Mouse (Mus musculus) A20 (cell line): ENCODE results near the gene Lao1.
"Not testable (repeated sequence)": the region's sequence is repeated elsewhere in the genome, so short reads cannot be mapped to it uniquely, and the experiment has no call there.

Experiments
- DNase-seq: peaks from one replicate; pipeline ENCODE4 v3.0.0-alpha.2; 2011; ENCODE audit warnings: low read depth, low spot score

The Lao1 gene

DNA sequence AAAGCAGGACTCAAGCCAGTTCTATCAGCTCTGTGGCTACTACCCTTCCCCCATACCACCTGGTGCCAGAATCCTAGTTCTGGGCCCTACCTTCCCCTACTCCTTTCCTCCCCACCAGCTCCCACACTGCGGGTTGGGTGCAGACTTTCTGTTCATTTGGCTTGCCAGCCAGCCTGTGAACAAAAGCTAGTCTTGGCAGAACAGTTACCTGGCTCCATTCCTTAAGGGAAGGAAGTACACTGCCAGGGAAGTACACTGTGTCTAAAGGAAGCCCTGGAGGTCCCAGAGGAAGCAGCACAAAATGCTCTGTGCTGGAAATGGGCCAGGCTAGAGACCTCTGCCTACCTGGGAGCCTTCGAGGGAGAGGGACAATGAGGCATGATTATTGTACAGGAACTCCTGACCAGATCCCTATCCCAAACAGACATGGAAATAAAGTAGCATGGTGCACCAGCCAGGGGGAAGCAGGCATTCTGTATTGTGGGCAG is at the start of gene Lao1:
Gene Lao1, plus strand, starts transcription at position 438 of the 488 bp plus-strand sequence.
- DNase-seq: no peak

DNA sequence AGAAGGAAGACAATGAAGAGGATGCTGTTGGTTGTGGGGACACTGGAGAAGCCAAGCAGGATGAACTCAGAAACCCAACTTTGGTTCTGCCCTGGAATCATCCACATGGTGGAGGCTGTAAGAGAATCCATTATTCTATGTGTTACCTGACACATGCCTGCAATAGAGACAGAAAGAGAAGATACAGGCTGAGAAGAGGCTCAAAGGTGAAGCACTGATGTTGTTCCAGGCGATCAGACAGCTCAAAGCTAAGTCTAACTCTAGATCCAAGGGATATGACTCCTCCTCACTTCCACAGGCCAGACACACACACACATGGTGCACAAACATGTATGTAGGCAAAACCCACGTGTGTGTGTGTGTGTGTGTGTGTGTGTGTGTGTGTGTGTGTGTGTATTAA is 44.0 kb upstream of the Lao1 start, which contains the start of gene Olfr1329:
Gene Olfr1329, minus strand, starts transcription at position 101 of the 400 bp plus-strand sequence.
- not testable (repeated sequence) for DNase-seq

DNA sequence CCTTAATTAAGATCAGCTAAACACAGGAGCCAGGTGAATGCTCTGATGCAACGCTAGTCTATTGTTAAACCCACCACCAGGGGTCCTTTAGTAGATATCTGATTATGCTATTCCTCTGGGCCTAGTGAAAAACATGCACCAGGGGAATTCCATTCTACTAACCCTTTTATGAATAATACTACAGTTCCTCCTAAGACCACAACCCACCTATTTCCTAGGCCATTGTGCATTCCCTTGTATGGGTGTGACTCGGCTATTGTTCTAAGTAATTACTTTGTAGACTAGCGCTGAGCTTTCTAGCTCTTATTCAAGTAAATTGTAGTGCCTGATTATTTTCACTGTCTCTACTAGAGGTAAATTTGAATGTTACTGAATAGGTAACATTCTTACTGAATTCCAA is 30.1 kb upstream of the Lao1 start:
- not testable (repeated sequence) for DNase-seq

DNA sequence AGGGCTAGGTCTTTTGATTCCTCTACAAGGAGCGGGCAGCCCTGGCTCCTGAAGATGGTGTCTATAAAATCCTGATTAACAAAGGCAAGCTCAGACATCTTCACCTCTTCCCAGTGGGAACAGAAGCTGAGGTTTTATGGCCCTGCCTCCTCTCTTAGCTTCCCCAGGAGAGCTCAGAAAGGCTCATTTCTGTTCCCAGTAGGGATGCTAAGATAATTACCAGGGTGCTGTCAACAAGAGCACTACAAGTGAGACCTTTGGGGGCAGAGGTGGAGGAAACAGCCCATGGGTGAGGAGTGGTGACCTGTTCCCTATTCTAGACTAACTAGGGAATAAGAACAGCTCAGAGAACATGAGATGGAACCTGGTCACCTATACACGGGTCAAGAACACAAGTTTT is 22.9 kb upstream of the Lao1 start, which contains the start of gene Olfr1328:
Gene Olfr1328, minus strand, starts transcription at position 101 of the 400 bp plus-strand sequence.
- DNase-seq: no peak

DNA sequence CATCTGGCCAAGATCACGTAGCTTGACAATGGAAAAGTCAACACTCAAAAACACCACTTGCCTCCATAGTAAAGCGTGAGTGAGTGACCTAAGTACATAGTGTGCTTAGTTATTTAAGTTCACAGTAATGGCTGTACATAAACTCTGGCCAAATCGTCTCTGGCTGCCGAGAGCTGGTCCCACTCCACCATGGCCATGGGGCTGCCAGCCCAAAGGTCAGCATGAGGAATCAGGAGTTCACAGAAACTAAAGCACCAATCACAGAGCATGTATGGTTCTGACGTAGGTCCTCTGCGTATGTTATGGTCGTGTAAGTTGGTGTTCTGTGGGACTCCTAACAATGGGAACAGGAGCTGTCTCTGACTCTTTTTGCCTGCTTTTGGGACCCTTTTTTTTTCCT is 2.6 kb upstream of the Lao1 start:
- DNase-seq: no peak

DNA sequence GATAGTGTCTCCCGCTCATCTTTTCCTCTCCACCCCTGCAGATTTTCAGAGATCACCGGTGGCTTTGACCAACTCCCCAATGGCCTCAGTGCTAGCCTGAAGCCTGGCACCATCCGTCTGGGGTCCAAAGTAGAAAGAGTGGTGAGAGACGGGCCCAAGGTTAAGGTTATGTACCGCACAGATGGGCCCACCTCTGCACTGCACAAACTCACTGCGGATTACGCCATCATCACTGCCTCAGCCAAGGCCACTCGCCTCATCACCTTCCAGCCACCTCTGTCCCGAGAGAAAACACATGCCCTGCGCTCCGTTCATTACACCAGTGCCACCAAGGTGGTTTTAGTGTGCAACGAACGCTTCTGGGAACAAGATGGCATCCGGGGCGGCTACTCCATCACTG is 6.3 kb downstream of the Lao1 start:
- DNase-seq: no peak

DNA sequence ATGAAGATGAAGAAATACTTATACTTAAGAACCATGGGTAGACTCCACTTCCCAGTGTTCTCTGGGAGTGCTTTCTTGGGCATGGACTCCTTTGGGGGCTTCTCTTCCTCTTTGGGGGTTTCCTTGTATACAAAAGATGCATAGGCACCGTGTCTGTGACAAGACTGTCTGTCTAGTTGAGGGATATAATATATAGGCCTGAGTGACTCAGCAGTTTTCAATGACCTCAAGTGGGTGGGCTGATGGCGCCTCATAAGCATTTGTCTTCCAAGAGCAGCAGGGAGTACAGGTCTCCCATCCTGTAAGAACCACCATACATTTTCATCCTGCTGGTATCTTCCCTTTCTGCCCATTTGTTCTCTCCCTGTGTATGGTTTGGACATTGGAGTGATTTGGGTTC is 11.9 kb downstream of the Lao1 start:
- no peak for DNase-seq

DNA sequence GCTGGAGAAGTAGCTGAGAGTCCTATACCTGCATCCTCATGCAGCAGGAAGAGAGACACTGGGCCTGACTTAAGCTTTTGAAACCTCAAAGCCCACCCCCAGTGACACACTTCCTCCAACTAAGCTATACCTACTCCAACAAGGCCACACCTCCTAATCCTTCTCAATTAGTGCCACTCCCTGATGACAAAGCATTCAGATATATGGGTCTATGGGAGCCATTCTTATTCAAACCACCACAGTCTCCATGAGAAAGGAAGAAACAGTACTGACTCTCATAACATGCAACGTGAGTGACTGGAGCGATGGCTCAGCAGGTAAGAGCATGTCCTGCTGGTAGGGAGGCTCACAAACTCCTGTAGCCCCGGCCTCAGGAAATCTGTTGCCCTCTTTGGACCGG is 23.9 kb downstream of the Lao1 start:
- DNase-seq: no peak

DNA sequence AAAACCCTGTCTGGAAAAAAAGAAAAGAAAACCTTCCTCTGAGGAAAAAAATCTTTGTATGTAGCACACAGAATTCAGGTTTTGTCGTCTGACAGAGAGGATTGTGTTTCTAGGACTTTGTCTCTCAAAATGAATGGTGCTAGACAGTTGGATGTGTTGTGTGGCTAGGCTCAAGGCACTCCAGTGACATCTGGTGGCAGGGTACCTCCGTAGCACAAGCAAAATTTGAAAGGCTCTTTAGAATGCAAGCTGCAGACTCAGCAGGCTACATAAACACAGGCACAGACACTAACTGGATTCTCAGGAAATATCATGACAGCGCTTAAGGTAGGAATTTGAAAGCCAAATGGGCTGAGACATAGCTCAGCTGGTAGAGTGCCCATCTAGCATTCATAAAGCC is 27.2 kb downstream of the Lao1 start:
- DNase-seq: peak; percentile 67

DNA sequence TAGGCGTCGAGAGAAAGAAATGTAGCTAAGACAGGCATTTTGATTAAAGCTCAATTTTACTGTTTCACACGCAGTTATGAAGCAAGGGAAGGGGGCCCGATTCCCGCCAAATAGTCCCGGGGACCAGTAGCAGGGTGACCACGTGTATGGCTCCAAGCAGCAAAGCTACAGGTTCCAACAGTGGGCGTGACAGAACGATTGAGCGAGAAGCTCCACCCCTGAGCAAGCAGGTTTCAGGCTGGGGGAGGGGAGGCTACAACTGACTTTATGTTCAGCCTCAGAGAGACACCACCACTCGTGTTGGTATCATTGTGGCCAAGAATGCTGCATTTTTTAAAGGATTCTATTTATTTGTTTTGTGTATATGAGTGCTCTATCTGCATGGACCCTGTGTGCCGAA is 28.0 kb downstream of the Lao1 start:
- DNase-seq: peak; percentile 37

DNA sequence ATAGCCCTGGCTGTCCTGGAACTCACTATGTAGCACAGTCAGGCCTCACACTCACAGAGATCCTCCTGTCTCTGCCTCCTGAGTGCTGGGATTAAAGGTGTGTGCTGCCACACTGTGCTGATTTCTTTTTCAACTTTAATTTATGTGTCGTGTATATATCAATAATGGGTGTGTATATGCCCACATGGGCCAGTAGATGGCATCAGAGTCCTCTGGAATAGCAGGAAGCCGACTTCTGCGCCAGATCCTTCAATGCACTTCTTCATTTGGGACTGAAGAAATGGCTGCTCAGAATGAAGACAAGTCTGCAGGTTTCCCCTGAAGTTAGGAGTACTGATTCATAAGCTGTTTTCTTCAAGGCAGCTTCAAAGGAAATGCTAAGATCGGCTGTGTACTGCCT is 30.4 kb downstream of the Lao1 start:
- peak; percentile 75 for DNase-seq

DNA sequence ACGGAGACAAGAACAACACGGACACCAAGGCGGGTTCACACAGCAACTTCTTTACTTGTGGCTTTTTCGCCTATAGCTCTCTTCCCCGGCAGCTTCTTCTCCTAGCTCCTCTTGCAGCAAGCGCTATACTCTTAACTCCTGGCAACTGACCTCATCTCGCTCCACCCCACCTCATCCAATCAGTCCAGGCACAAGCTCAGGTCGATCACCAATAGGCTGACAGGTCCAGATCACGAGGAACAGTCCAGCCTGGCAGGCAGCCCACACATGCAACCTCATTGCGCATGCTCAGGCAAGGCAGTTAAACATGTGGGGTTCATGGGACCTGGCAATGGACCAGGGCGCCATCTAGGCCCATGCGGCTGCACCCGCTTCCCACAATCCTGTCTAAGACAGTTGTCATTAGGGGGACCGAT is 35.8 kb downstream of the Lao1 start:
- no peak for DNase-seq

DNA sequence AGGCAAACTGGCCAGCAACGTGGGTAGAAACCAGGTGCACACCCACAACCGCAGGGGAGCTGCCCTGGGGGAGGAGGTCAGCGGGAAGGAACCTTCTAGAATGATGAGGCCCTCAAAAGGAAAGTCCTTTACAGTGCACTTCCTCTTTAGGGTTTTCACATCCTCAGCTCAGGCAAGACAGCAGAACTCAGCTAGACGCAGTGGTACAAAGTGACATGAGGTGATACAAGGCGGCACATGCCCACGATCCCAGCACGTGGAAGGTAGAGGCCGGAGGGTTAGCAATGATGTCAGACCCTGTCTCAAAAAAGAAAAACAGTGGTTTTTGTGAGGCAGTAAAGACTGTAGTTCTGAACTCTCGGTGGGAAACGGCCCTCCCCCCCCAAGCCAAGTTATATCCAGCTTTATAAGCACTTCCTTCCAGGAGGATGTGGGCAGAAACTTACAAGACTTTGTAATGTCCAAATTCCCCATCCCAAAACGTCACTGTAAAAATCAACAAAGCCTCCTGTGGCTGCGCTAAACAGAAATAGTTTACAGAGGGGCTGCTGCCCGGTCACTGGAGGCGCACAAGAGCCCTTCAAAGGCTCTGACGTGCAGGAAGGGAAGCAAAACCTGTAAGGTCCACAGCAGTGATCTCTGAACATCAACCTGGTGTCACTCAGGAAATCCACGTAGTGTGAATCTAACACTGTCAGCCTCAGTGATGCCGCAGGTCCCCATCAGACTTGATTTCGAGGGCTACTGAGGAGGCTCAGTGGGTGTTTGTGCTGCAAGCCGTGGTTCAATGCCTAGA is 38.5 kb downstream of the Lao1 start:
- DNase-seq: peak; percentile 91

DNA sequence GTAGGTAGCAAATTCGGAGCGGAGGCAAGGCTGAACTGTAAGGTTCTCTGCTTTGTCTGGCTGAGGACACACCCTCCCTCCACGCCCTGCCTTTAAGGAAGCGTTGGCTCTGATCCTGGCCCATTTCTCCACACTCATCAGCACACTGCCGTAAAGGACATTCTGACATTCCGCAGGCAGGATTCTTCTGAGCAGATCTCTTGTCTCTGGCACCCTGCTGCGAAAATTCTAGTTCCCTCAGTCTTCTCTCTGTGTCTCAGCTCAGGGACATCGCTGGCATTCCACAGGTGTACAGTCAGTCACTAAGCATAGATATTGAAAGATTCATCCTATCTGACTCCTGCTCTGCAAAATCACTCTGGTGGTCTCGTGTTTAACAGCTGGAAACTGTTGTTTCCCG is 40.3 kb downstream of the Lao1 start:
- DNase-seq: no peak

DNA sequence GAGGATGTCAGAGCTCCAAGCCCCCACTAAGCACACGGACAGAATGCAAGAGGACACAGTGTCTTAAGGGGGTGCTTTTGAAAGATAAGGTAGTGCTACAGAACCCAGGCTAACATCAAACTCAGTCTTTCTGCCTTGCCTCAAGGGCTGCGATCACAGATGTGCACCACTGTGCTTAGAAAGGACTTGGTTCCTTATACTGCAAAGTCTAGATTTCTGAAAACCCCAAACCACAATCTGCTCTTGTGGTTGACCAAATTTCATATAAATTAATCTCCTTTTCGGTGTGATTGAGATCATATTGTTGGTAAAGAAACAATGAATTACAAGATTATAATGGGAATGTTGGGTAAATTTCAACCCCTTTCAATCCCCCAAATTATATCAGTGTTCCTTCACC is 41.1 kb downstream of the Lao1 start:
- peak; percentile 68 for DNase-seq

DNA sequence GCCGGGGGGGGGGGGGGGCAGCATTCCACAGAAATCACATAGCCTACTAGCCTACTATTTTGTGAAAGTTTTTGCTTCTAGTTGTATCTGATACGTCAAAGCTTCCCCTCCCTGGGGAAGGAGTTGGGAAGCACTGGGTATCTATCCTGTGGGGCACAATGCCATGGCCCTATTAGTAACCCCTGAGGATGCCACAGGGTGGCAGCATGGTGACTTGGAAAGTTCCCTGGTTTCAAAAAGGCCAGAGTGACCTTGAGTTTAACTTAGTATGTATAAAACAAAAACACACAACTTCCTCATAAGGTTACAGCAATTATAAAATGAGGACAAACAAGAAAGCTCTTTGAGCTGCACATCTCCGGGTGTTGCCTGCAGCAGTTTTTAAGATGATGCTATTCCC is 42.8 kb downstream of the Lao1 start:
- DNase-seq: peak; percentile 68

DNA sequence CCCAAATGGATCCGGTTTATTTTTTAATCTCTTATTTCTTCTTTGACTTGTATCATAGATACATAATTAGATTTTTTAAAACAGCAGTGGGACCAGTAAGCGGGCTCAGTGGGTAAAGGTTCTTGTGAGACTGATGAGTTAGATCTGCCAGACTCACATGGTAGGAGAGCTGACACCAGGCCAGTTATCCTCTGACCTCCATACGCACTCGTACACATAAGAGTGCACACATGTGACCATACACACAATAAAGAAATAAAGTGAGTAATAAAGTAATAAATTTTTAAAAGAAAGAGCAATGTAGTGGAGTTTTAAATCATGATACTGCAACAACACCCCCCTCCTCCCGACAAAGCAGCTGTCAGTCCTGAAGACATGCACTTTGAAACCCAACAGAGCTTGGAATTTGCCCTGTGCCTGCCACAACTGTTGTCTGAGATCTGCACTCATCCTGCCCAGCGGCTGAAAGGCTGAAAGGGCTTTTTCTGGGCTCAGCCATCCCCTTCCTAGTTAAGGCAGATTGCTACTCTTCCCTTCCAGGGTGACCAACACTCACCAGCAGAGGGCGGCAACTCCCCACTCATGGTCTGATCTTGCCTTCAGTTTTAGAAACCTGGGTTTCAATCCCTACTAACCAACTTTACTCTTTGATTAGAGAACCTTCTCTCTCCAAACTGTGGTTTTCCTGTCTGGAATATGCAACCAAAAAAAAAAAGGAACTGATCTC is 43.4 kb downstream of the Lao1 start:
- DNase-seq: peak; percentile 81

DNA sequence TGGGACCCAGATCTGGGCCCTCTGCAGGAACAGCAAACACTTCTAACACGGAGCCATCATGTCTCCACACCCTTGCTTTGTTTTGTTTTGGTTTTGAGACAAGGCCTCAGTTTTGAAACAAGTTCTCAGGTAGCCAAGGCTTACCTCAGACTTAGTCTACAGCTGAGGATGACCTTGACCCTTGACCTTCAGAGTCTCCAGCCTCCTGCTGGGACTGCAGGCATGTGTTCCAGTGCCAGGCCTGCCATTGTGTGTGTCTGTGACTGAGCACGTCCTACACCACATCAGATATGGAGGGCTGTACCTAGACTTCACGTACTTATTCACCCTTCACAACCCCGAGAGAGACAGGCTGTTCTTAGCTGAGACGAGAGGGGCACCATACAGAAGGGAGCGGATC is 46.2 kb downstream of the Lao1 start:
- no peak for DNase-seq

DNA sequence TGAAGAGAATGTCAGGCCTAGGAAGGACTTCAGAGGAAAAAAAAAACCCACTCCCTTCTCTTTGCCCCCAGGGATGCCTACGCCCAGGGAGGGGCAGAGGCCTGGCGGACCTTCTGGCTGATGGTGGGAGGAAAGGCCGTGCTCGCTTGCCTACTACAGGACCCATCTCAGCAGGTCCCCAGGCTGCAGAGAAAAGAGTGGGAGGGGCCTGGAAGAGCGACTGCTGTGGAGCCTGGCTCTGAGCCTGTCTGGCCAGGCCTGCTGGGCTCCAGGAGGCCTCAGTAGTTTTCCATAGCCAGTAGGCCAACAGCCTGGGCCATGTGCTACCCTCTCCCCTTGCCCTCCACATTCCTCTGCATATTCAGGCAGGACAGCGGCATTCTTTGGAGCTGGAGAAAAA is 47.1 kb downstream of the Lao1 start:
- DNase-seq: no peak

DNA sequence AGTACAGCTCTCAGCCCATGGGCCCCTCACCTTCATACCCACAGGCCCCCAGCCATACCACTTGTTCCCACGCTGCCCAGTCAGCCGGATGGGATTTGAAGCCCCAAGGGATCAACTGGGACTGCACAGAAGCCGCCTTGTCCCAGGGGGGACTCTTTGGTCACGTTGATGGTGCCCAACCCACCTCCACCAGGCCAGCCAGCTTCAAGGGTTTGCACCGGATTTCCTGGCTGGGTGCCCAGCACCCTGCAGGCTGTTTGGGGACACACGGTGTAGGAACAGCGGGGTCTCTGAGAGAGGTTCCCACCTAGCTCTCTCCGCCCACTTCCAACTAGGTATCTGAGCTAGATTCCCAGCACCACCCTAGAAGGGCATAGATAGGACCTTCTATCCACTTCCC is 48.4 kb downstream of the Lao1 start:
- DNase-seq: no peak

DNA sequence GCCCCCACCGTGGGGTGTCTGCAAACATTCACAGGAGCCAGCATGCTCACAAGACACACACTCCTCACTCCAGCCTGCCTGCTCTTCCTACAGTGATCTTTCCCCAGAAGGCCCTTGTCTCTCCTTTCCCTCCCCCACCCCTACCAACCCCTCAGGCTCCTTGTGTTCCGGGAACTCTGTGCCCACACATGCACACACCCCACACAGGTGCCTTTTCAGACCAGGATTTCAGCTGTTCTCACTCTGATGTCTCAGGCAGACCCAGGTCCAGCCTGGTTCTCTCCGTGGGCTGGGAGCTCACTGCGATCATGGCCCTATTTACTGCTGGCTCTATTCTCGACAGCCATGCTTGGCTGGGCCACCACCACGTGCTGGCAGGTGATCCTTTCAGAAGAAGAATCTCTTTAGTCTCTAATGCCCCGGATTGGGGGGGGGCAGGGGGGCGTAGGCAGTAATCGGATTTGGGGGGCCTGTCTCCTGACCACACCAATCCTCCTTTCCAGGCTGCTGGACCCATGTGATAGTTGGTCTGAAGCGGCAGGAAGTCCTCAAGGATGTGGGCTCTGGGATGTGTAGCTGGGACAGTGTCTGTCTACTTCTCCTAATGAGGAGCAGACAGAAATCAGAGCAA is 49.8 kb downstream of the Lao1 start:
- DNase-seq: no peak

DNA sequence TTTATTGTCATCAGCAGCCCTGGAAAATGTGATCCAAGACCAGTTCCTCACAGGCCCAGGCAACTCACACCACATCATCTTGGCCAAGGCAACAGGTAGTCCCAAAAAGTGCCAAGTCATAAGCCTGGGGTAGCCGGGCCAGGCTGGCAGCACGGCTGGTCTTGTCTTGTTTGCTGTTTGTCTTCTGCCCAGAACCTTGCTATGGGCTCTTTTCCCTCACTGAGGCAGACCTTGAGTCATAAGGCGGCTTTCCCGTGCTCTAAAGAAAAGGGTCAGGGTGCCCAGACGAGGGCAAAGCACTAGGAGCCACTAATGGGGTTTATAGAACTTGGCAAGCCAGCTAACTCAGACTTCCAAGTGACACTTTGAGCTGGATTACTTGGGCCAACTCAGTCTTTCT is 51.7 kb downstream of the Lao1 start:
- no peak for DNase-seq
